Mouse (Mus musculus): ENCODE data around the gene Trarg1.

DNA sequence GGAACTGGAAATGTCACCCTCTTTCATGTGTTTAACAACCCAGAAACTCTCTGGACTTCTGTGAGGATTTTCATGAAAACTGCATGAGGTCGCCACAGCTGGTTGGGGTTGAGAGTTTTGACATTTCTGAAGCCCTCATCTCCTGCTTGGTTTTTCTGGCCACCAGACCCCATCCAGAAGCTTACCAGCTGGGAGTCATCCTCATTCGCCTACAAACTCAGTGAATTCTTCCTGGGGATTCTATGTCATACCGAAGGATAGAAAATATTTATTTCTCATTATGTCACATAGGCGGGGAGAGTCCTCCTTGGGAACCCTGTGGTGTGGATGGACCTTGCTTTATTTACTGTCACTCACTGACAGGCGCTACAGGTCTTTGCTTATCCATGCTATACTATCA lies 49.1 kb upstream of the Trarg1 start:
- no peak for TF ChIP-seq MAX (IDR thresholded peaks at IDR 0.05; ENCODE audit: low read depth)
- no peak for TF ChIP-seq POLR2A (IDR thresholded peaks at IDR 0.05; ENCODE audit: insufficient read length, low read depth)
- no peak for TF ChIP-seq MYOG (IDR thresholded peaks at IDR 0.05; ENCODE audit: control insufficient read depth in 1 of 3, insufficient read depth in 1 of 3, insufficient read length in 2 of 3, low read depth in 2 of 3)
- no peak for TF ChIP-seq USF1 (IDR thresholded peaks at IDR 0.05; ENCODE audit: low read depth)
- no peak for TF ChIP-seq POLR2AphosphoS2 (IDR thresholded peaks at IDR 0.05; ENCODE audit: insufficient read length, low read depth)
- no peak for TF ChIP-seq TCF12 (IDR thresholded peaks at IDR 0.05; ENCODE audit: insufficient read depth, poor library complexity, severe bottlenecking)
- TF ChIP-seq CEBPB (IDR thresholded peaks at IDR 0.05; ENCODE audit: insufficient read depth, poor library complexity, severe bottlenecking), result no peak
- TF ChIP-seq E2F4 (IDR thresholded peaks at IDR 0.05; ENCODE audit: insufficient read depth), result no peak
- no peak for TF ChIP-seq SRF (IDR thresholded peaks at IDR 0.05; ENCODE audit: control insufficient read depth, insufficient read length, low read depth)
- no peak for TF ChIP-seq MYOD1 (IDR thresholded peaks at IDR 0.05; ENCODE audit: control insufficient read depth in 1 of 3, insufficient read length in 2 of 3, low read depth in 2 of 3)

All from myocyte (in vitro differentiated cells).